Mouse (Mus musculus) spleen, adult 2 months (tissue): Measurements from ENCODE around the gene Gtpbp4. TPM values are rescaled to one million over a fixed set of nuclear protein-coding genes. Genes with fewer than 3 reads are reported as not detected.
"Not testable (repeated sequence)": the region's sequence is repeated elsewhere in the genome, so short reads cannot be mapped to it uniquely, and the experiment has no call there.

Experiments
- DNase-seq, 2 experiments: peaks; one replicate each; pipeline versions ENCODE4 v3.0.0 to v3.0.0-alpha.2; 2012 to 2021; ENCODE audit warnings: low spot score in 2 of 2, low read depth in 1 of 2
- H3K27ac ChIP-seq: fragments of 200-500 bp; 2 replicates; pipeline ENCODE4 v1.5.1; 2012; ENCODE audit warnings: low read length, inconsistent platforms; ENCODE audit not compliant: insufficient read depth
- H3K27me3 ChIP-seq: fragments of 200-500 bp; 2 replicates; pipeline ENCODE4 v1.6.1; 2012; ENCODE audit warnings: mild to moderate bottlenecking, moderate library complexity, low read length, inconsistent platforms; ENCODE audit not compliant: control insufficient read depth, insufficient read depth
- H3K36me3 ChIP-seq: fragments of 200-500 bp; 2 replicates; pipeline ENCODE4 v1.6.1; 2012; ENCODE audit warnings: mild to moderate bottlenecking, low read length, inconsistent platforms; ENCODE audit not compliant: control insufficient read depth, insufficient read depth
- H3K4me1 ChIP-seq: fragments of 200-500 bp; 2 replicates; pipeline ENCODE4 v1.6.1; 2011; ENCODE audit warnings: inconsistent platforms; ENCODE audit not compliant: control insufficient read depth, insufficient read depth, insufficient read length
- H3K4me3 ChIP-seq: fragments of 200-500 bp; 2 replicates; pipeline ENCODE4 v1.5.1; 2011; ENCODE audit warnings: mild to moderate bottlenecking, inconsistent platforms; ENCODE audit not compliant: insufficient read depth, insufficient read length; ENCODE audit errors: extremely low read depth
- CTCF ChIP-seq: fragments of 200-500 bp; IDR thresholded peaks from 2 replicates; pipeline ENCODE4 v1.5.1; 2011; ENCODE audit warnings: mild to moderate bottlenecking, inconsistent platforms; ENCODE audit not compliant: insufficient read depth, insufficient read length, insufficient replicate concordance; ENCODE audit errors: extremely low read depth
- POLR2A ChIP-seq: fragments of 200-500 bp; IDR thresholded peaks from 2 replicates; pipeline ENCODE4 v1.6.1; 2011; ENCODE audit warnings: low read depth, low read length, inconsistent platforms
- WGBS: fragments of 180-500 bp; shearing (Covaris S2); methylation state at CpG from one replicate; pipeline ENCODE4 v1.1.7; 2018; 5-methylcytosine and 5-hydroxymethylcytosine counted together
- polyA plus RNA-seq: library from polyadenylated mRNA; depleted of rRNA; stranded (reverse); fragments of >200 nt; gene quantifications from 2 replicates; pipeline ENCODE4 v1.2.3, GENCODE M21; 2012

The Gtpbp4 gene
- polyA plus RNA-seq, 1 experiment, result 6.3 TPM

DNA sequence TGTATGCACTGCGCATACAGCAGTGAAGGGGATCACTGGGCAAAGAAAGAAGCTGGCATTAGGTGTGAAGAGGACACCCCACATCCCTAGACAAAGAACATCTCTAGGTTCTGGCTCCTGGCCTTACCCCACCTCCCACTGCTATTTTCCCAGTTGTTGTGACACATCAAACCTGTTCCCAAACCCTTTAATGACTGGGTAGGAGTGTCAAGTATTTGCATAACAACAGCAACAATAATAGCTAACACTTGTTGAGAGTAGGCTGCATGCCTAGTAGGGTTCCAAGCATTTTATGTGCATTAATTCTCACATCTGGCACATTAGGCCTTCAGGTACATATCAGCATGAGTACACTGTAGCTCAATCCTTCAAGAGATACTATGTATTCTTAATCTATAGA lies 17.6 kb upstream of the Gtpbp4 start:
- TF ChIP-seq CTCF (no peak), POLR2A (no peak)
- 93% methylated on average over 1 of the region's 1 CpGs for WGBS
- H3K27ac ChIP-seq, result no peak overlapping the region
- DNase-seq, result no peak
- no peaks in the 10 kb centered on the region for H3K27me3 ChIP-seq
- no peaks in the 10 kb centered on the region for H3K4me1 ChIP-seq
- no peak overlapping the region for H3K4me3 ChIP-seq
- no peaks in the 10 kb centered on the region for H3K36me3 ChIP-seq

DNA sequence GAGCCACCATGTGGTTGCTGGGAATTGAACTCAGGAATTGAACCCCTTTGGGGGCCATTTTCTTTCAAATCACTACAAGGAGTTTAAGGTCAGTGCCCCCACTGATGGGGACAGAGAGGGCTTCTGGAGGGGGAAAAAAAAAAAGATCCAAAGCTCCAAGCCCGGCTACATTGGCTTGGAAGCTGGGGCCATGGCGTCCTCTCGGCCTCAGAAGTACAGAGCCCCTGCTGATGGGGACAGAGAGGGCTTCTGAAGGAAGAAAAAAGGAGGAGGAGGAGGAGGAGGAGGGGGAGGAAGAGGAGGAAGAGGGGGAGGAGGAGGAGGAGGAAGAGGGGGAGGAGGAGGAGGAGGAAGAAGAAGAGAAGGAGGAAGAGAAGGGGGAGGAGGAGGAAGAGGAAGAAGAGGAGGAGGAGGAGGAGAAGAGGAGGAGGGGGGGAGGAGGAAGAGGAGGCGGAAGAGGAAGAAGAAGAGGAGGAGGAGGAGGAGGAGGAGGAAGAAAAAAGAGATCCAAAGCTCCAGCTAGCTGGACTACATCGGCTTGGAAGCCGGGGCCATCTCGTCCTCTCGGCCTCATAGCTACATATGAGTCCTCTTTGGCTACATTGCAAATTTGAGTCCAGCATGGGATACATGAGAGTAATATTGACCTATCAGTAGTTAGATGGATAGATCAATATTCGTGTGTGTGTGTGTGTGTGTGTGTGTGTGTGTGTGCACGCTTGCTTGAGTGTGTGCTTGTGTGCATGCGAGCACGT lies 15.9 kb upstream of the Gtpbp4 start:
- DNase-seq, result peak; percentile 49 to 76
- Histone ChIP-seq H3K4me1 (no peaks in the 10 kb centered on the region), H3K27ac (no peak overlapping the region), H3K27me3 (no peaks in the 10 kb centered on the region), H3K36me3 (no peaks in the 10 kb centered on the region), H3K4me3 (no peak overlapping the region)
- no peak for TF ChIP-seq POLR2A
- WGBS, result 50% methylated on average over 12 of the region's 12 CpGs

DNA sequence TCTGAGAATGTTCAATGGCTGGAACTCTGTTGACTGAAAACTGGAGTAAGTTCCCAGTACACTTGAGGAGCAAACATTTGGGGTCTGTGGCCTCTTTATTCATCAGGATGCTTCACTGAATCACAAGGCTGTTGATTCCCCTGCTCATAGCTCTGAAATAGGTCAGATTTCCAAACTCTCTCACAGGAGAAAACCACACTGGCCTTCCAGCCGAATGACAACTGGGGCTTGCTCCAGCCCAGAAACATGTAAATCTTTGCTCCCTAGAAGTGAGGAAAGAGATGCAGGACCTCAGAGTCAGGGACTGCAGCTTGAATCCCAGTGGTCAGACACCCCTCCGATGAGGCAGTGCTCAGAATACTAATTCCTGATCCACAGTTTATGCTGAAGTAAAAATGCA lies 7.4 kb upstream of the Gtpbp4 start:
- TF ChIP-seq POLR2A (no peak), CTCF (no peak)
- Histone ChIP-seq H3K4me3 (no peak overlapping the region), H3K4me1 (no peaks in the 10 kb centered on the region), H3K27me3 (no peaks in the 10 kb centered on the region; the same call in 1 of the 2 replicates), H3K36me3 (no peaks in the 10 kb centered on the region), H3K27ac (no peak overlapping the region)
- WGBS, result 89% methylated on average over 2 of the region's 2 CpGs
- DNase-seq, result no peak

DNA sequence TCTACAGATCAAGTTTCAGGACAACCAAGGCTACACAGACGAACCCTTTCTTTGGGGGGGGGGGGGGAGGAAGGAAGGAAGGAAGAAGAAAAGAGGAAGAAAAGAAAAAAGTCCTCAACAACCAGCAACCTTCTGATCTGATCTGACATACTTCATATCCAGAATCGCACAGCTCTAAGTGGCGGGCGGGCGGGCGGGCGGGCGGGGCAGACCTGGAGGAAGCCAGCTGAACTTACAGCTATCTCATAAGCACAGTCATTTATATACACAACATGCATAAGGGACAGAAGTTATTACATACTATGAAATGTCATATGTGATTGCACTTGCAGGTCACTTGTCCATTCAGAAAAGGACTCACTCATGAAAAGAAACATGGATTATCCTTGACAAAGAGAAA lies 3.6 kb upstream of the Gtpbp4 start:
- H3K36me3 ChIP-seq, result no peaks in the 10 kb centered on the region
- no peaks in the 10 kb centered on the region for H3K4me1 ChIP-seq
- 62% methylated on average over 8 of the region's 8 CpGs for WGBS
- no peak for TF ChIP-seq POLR2A
- TF ChIP-seq CTCF, result no peak
- no peak overlapping the region for H3K27ac ChIP-seq
- no peaks in the 10 kb centered on the region; the same call in 1 of the 2 replicates for H3K27me3 ChIP-seq
- no peak for DNase-seq
- no peak overlapping the region for H3K4me3 ChIP-seq

DNA sequence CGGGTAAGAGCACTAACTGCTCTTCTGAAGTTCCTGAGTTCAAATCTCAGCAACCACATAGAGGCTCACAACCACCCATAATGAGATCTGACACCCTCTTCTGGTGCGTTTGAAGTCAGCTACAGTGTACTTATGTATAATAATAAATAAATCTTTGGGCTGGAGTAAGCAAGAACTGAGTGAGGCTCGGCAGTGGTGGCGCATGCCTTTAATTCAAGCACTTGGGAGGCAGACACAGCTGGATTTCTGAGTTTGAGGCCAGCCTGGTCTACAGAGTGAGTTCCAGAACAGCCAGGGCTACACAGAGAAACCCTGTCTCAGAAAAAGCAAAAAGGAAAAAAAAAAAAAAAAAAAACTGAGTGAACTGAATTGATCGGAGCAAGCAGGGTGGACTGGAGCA lies 1.3 kb upstream of the Gtpbp4 start:
- not testable (repeated sequence) for DNase-seq, H3K27ac ChIP-seq, H3K27me3 ChIP-seq, H3K4me1 ChIP-seq, H3K4me3 ChIP-seq, H3K36me3 ChIP-seq
- 79% methylated on average over 5 of the region's 5 CpGs for WGBS

DNA sequence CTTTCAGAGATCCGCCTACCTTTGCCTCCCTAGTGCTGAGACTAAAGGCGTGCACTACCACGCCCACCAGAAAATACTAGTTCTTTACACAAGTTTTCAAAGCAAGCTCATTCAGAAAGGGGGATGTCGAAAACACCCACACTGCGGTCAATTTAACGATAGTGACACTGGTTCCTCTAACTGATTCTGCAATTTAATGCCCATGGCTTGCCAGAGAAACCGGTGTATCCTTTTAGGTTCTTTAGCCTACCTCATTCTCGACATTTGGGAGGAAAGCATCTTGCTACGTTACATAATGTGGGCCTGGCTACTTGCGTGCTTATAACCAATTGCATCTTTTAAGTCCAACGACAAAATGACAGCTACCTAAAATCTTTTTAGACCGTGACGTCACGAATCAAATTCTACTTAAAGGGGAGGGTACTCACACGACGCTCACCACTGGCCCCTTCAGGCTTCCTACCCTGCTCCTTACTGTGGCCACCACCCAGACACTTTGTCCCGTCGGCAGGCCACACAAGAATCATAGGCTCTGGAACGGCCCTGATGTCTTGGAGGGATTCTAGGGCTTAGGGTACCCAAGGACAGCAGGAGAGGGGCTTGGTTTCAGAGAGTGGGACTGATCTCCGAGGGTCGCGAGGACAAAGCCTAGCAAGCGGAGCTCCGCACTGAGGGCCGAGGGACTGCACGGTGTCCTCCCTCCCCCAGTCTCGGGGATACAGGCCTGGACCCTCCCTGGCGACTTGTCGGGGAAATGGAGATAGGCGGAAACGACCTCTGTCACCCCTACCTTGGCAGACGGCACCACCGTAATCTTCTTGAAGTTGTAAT lies 509 bp downstream of the Gtpbp4 start:
- H3K27ac ChIP-seq, result peak overlapping the region; percentile 41; the same call in 1 of the 2 replicates
- H3K36me3 ChIP-seq, result peaks cover 6% of the 10 kb centered on the region
- DNase-seq, result peak in 1 of 2 experiments; percentile 33

DNA sequence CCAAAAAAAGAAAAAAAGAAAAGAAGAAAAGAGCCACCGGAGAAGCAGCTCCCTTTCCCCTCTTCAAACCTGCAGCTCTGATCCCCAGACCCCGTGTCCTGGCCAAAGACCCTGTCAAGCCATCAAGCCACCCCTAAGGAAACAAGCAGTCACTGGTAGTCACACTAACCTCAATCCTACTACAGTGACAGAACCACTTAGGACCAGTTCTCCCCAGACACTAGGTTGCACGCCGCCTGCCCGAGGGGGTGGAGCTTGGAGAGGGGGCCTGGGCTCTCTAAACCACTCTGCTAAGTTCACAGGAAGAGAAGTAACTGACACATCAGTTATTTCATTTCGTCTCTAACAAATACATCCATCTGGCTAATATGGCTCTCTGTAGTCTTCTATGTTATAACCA lies 3.7 kb downstream of the Gtpbp4 start:
- WGBS, result 86% methylated on average over 6 of the region's 6 CpGs
- DNase-seq, result no peak
- Histone ChIP-seq H3K36me3 (peaks cover 27% of the 10 kb centered on the region), H3K27me3 (no peaks in the 10 kb centered on the region), H3K4me3 (no peak overlapping the region), H3K27ac (no peak overlapping the region), H3K4me1 (no peaks in the 10 kb centered on the region)
- no peak for TF ChIP-seq CTCF
- no peak for TF ChIP-seq POLR2A

More for the DNA sequence above, 509 bp downstream of the Gtpbp4 start:
- peak overlapping the region; percentile 80 for H3K4me3 ChIP-seq
- TF ChIP-seq POLR2A, result no peak
- no peak for TF ChIP-seq CTCF
- H3K4me1 ChIP-seq, result no peaks in the 10 kb centered on the region
- H3K27me3 ChIP-seq, result no peaks in the 10 kb centered on the region
- under 1% methylated on average over 33 of the region's 33 CpGs for WGBS
